Mouse (Mus musculus) MEL (cell line): ENCODE results near the gene Mymx.

Source experiments
- CTCF ChIP-seq, 3 experiments: IDR thresholded peaks in 2 of 3; conservative IDR thresholded peaks in 1 of 3; 2 replicates each; pipeline ENCODE4 v1.5.1; 2011 to 2012; ENCODE audit warnings: low read length in 3 of 3, low read depth in 2 of 3, mild to moderate bottlenecking in 2 of 3, improper control_type of control experiment in 1 of 3, inconsistent platforms in 1 of 3, mixed read lengths in 1 of 3, moderate library complexity in 1 of 3; ENCODE audit not compliant: control insufficient read depth in 1 of 3, insufficient read depth in 1 of 3, poor library complexity in 1 of 3, severe bottlenecking in 1 of 3
- POLR2A ChIP-seq, 2 experiments: IDR thresholded peaks; 2 replicates each; pipeline ENCODE4 v1.6.1; 2011 to 2012; ENCODE audit warnings: low read length in 2 of 2, mild to moderate bottlenecking in 2 of 2, control low read depth in 1 of 2, improper control_type of control experiment in 1 of 2, low read depth in 1 of 2, moderate library complexity in 1 of 2; ENCODE audit not compliant: control insufficient read depth in 1 of 2, insufficient read depth in 1 of 2, poor library complexity in 1 of 2
- RAD21 ChIP-seq: IDR thresholded peaks from 2 replicates; pipeline ENCODE4 v1.6.1; 2011; ENCODE audit warnings: mild to moderate bottlenecking, low read depth, low read length, improper control_type of control experiment
- TAL1 ChIP-seq: IDR thresholded peaks from 2 replicates; pipeline ENCODE4 v1.6.1; 2012; ENCODE audit warnings: mild to moderate bottlenecking, inconsistent platforms, low read length, moderate library complexity, mixed read lengths
- USF1 ChIP-seq: IDR thresholded peaks from 2 replicates; pipeline ENCODE4 v1.6.1; 2014; ENCODE audit warnings: low read depth, mild to moderate bottlenecking, inconsistent platforms, low read length, improper control_type of control experiment, moderate library complexity

DNA sequence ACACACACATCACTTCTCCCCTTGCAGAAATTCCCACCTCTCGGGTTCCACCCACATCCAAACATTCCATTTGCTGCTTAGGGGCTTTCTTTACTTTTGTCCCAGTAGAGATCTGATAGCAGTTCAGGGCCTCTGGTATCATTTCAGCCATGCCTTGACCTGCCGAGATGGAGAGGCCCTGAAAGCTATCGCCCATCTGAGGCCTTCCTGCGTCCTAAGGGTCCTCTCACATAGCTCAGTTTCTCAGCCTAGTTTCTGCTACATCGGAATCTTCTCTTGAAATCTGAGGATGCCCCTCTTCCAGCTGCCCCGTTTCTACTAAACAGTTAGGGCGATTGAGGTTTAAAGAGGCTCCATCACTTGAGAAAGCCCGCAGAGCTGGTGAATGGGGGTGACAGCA lies 7.7 kb downstream of the Mymx start:
- TF ChIP-seq POLR2A (IDR thresholded peaks at IDR 0.05; ENCODE audit: control insufficient read depth in 1 of 2, insufficient read depth in 1 of 2, low read depth in 1 of 2, low read length in 2 of 2, poor library complexity in 1 of 2) (no peak), RAD21 (no peak), CTCF (IDR thresholded peaks at IDR 0.05 in 2 of 3, conservative IDR thresholded peaks at IDR 0.05 in 1 of 3; ENCODE audit: control insufficient read depth in 1 of 3, insufficient read depth in 1 of 3, low read depth in 2 of 3, low read length in 3 of 3, poor library complexity in 1 of 3, severe bottlenecking in 1 of 3) (no peak), USF1 (no peak), TAL1 (no peak)
